Mouse (Mus musculus) thymus, postnatal 4 days (tissue): ENCODE measurements around the gene Fank1.
A peak's percentile ranks its signal among the peaks of the same experiment; 100 is the strongest.
"Not testable (repeated sequence)": the region's sequence is repeated elsewhere in the genome, so short reads cannot be mapped to it uniquely, and the experiment has no call there.

Experiments used
- DNase-seq: peaks from one replicate; pipeline ENCODE4 v3.0.0; 2021

Fank1 gene

DNA sequence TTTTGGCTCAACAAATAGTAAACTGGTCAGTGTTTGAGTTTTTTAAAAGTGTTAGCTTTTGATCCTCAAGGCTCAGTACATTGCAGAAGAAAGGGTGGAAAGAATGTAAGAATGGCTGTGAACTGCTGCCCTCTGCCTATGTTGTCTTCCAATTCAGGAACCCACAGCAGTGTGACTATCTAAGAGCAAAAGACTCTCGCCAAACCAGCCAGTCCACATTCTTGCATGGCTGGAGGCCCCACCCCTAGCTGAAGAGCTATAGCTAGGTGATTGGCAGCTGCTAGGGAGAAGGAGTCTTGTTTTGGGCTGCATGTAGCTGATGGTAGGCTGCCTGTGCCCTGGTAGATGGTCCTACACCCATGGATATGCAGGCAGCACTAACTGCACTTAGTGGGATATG lies 70.5 kb downstream of the Fank1 start:
- no peak for DNase-seq

DNA sequence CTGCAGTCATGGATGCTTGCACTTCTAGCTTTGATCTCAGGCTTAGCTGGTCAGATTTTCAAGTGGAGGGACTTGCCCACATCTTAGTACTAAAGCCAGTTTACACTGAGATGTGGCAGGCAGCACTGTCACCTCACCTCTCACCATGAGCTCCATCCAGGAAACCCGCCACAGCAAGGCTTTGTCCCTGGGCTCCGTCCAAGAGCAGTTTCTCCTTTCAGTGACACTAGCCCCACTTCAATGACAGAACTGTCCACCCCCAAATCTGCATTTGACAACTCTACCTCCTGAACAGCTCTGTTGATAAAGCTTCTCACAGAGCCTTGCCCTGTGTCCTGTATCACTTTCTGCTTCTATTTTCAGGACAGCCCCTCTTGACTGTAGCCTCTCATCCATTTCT lies 71.5 kb downstream of the Fank1 start:
- DNase-seq: no peak

DNA sequence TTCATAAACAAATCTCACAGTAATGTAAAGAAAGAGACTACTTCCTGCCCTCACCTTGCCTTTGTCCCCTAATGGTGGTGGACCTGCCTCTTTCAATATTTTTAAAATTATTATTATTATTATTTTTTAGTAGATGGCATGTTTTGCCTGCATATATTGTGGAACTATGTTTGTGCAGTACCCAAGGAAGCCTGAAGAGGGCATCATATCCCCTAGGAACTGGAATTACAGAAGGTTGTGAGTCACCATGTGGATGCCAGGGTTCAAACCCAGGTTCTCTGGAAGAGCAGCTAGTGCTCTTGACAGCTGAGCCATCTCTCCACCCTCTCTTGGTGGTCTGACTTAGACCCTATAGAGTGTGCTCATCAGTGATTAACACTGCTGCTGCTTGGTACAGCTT lies 74.1 kb downstream of the Fank1 start:
- DNase-seq: no peak

DNA sequence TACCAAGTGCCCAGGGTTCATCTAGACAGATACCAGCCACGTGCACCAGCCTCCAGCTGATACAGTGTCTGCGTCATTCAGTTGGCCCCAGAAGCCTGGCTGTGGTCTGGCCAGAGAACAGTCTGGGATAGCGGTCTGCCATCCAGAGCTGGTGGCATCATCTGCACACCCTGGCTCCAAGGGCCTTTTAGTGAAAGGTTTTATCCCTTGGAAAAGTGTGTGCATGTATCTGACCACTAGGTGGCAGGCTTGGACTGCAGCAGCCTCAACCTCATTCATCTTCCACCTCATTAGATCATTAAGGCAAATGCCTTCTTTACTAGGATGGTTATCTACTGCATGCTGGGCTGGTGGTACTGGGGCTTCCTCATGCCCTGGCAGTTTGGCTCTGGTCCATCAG lies 79.6 kb downstream of the Fank1 start:
- DNase-seq: peak; percentile 71

DNA sequence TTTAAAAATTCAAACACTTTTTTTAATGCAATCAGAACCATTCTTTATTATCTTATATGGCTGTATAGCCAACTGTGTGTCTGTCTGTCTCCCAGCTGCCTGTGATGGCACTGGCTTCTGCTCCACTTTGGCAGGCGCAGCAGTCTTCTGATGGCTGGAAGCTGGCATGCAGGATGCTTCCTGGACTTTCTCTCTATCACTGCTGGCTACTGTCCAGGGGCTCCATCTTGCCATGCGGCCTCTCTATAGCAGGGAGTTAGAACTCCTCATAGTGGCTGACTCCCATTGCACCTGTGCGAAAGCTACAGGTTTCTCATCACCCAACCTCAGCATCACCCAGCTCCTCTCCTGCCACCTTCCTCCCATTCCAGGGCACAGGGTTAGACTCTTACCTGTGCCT lies 81.8 kb downstream of the Fank1 start:
- DNase-seq: no peak

DNA sequence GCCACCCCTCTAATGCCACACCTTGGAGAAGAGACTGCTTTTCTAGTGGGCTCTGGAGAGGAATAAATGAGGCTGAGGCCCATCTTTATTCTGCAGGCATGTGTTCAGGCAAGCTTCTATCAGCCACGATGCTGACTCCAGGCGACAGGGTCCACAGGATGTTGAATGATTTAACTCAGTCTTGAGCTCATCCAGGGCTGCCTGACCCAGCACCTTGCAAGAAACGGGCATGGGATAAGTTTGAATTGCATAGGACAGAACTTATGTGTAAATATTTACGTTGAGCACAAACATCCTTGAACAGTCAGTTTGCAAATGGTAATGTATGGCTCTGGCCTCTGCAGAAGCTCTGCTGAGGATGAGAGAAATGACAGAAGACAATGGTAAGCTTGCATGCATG lies 82.9 kb downstream of the Fank1 start:
- DNase-seq: no peak

DNA sequence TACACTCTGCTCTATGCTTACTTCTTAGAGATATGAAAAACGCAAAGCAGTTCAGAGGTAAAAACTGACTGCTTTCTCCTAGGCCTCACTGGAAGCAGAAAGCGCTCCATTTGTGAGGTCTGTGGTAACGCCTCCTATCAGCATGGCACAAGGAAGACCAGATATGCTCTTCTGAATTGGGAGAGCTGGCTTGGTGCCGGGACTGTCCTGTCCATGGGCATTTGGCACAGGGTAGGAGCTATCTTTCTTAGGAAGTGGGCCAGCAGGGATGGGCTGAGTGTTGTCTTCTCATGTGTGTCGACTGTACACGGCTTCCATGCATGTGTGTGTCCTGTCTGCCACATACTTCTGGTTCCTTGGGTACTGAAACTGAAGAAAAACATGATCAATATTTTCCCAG lies 85.6 kb downstream of the Fank1 start:
- no peak for DNase-seq

DNA sequence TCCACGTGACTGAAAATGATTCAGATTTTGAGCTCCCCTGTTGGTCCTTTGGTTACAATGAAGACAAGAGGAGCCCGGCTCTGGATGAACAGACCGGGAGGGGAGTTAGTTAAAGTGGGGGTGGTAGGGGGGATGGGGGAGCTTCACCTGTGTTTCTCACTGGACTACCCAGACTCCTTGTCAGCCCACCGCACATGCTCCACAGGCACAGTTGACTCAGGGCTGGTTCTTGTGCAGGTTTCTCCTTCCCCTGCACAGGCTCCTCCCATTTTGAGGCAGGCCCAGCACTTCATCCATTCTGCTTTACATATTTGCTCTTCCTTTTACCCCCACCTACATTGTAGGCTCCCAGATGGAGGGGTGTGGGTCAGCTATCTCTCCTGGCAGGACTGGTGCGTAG lies 86.1 kb downstream of the Fank1 start:
- no peak for DNase-seq

DNA sequence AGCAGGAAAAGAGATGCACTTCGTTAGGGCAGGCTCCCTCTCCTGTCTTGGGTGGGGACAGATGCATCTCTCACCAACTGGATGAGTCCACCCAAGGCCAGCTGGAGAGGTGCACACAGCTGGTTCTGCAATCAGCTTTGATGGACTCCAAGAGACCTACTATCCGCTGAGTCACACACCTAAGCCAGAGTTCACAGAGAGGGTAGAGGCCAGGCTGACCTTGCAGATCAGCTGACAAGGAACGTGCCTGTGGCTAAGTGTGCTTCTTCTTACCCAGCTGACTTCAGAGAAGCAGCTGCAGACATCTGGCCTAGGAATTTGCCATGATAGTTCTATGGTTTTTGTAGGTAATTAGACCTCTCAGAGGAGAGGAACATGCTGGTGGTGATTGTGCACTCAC lies 86.5 kb downstream of the Fank1 start:
- no peak for DNase-seq

DNA sequence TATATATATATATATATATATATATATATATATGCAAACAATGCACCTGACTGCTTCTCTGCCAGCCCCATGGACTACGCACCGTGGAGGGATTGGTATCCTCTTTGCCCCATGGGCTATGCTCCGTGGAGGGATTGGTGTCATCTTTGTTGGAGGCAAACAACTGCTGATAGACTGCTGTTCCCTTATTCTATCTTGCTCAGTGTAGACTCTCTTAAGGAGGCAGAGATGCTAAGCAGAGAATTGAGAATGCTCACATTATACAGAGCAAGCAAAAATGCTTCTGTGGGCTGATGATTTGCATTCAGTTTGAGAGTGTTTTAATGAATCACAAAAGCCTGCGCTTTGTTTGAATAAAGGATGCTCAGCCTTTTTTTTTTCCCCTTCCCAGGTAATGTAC lies 87.0 kb downstream of the Fank1 start:
- no peak for DNase-seq

DNA sequence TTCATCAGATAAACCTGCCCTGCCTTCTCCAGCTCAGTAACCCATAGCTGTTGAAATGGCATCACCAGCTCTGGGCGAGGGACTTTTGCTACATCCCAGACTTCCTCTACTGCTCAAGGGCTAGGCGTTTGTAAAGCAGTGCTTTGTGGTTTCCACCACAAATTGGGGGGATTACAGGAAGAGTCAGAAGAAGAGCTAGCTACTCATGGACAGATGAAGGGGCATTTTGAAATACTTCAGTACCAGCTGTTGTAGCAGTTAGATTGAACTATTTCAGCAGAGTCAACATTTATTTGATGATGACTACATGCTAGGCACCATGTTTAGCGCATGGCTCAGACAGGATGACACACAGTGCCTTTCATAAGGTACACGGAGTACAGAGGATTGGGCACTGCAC lies 93.6 kb downstream of the Fank1 start:
- no peak for DNase-seq

DNA sequence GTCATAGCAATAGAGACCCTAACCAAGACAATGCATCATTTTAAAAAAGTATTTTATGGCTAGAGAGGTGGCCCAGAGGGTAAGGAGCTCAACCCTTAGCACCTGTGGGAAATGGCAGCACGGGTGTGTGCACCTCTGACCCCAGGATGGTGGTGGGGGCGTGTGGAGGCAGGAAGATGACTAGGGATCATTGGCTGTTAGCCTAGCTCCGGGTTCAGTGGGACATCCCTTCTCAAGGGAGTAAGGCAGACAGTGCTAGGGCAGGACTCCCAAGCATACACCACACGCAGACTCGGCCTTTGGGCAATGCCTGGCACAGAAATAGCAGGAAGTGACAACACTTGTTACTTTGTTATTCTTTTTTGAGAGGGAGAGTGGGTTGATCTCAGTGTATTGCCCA lies 96.0 kb downstream of the Fank1 start:
- DNase-seq: no peak

DNA sequence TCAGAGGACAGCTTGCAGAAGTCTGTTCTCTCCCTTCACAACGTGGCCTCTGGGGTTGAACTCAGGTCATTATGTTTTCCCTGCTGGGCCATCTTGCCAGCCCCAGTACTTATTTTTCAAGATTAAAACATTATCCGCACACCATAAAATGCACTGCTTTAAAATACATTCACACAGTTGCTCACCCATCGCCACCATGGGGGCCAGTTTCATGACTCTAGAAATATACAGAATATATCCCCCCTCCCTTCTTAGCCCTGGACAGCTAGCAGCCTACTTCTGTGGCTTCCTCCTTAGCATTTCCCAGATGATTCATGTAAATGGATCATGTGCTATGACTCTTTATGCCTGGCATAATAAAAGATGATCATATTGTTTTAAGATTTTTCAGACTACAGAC lies 99.5 kb downstream of the Fank1 start:
- DNase-seq: no peak

DNA sequence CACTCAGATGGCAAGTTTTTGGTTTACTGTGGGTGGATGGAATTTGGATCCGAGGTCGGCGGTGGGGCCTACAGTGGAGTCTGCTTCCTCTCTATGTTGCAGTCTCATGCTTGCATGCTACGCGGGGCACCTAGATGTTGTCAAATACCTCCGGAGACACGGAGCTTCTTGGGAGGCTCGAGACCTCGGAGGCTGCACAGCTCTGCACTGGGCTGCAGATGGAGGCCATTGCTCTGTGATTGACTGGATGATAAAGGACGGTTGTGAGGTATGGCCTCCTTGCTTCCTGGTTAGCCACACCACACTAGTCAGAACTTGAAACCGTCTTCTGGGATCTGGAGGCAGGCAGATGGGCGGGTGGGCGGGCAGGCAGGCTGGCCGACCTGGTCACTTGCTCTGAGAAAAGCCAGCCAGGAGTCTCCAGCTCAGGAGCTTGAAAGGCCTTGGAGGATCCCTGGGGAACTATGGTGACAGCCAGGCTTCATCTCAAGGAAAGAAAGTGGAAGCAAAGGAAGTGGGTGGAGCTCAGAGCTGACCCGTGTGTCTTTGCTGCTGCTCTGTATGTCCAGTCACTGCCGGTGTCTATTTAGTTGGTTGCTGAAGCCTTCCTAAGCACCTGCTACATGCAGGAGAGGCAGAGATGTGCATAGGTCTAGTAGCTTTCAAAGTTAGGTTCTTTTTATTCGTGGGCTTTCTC lies 100.1 kb downstream of the Fank1 start:
- no peak for DNase-seq

DNA sequence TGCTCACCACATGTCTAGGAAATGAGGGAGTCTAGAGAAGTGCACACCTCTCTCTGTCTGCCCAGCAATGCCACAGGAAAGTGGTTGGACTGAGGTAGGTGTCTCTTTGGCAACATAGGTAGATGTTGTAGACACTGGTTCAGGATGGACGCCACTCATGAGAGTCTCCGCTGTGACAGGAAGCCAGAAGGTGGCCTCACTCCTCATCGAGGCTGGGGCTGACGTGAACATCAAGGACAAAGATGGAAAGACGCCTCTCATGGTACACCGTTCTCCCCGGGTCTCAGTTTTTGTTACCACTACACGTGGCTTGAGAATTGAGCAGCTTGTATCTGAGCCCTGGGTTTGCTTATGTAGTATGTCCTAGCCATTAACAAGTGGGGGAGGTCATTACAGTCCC lies 103.1 kb downstream of the Fank1 start:
- DNase-seq: no peak

DNA sequence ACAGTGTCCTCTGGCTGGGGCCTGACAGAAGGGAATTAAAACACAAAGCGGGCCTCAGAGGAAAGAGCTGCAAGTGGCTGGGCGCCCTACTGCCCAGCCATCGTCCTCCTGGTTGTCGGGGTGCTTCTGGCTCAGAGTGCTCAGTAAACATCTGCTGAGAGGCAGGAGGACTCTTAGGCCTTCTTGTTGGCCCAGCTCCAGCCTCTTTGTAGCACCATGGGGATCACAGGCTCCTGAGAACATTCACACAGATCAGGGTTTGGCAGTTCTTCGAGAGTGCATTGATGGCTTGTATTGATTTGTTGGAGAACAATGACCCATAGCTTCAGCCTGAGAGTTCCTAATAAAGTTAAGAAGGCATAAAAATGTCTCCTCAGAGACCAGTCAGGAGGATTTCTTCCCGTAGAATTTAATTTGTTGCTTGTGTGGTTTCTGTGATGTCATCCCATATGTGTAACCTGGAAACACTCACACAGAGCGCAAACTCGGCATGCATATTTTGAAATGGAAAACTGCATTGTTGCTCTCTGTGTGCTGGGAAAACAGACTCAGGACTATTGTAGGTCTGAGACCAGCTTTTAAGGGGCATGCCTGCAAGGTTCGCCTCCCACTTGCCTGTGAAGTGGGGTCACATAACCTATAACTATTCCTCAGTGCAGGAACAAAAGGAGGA lies 108.2 kb downstream of the Fank1 start:
- not testable (repeated sequence) for DNase-seq

DNA sequence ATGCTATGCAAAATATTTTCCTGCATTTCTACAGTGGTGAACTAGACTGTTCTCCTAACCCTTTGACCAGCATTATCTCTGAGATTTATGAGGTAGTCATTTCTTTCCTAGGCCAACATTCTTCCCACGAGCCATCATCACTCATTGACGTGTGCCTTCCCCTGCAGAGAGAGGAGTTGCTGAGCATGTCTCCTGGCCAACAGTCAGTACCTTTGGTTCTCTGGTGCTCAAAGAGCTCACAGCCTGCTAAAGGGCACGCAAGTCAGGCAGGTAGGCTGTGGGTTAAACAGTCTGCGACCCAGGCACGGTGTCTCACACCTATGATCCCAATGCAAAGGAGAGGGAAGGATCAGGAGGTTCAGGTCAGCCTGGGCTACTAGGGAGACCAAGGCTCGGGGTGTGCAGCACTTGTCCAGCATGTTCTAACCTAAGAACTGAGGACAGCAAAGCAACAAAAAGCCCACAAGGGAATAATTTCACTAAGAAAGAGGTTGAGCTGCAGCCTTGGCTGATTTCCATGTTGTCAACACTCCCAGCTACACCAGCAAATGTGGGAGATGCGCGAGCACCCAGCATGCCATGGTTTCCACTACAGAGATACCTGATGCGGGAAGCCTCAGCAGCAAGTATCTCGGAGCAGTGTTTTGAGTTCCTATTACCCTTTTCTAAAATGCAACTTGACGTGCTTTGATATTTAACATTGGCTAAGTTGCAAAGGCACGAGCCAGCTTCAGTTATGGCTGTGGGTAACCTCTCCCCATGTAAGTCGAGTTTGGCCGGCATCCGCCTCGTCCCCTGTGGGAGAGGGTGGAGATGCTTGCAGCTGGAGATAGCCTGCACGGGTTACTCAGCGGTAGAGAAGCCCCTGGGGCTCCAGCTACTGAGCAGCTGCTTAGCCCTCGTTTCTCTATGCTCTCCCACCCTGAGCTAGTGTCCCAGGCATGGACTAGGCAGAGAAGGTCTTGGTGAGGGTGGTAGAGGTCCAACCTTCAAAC lies 112.6 kb downstream of the Fank1 start:
- no peak for DNase-seq

DNA sequence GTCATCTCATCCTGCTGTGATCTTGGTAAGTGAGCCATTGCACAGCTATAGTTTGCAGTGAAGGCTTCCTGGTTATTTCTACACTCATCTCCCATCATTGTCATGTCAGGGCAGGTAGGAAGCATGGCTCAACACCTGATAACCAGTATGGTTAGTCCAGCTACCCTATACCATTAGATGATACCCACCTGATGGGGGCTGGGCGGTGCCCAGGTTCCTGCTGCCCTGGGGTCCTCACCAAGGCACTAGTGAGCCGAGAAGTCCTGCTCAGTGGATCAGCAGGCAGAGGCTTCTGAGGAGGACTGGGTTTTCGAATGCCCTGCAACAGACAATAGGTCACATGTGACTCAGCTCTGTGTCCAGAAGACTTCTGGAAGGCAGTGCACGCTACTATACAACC lies 113.3 kb downstream of the Fank1 start:
- DNase-seq: no peak

DNA sequence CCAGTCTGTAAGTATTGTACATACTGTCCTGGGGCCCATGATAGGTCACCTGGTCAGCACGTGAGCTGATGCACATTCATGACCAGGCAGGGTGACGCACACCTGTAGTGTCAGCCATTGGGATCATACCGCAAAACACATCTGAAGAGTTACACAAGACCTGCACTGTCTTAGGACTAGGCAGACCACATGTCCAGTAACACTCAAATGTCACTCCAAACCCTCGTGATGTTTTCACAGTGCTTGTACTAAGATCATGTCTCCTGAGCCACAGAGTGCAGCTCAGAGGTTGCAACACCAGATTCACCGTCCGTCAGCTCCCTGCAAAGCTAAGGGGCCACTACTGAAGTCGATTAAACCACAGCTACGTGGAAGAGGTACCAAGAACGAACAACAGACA lies 114.6 kb downstream of the Fank1 start:
- no peak for DNase-seq

DNA sequence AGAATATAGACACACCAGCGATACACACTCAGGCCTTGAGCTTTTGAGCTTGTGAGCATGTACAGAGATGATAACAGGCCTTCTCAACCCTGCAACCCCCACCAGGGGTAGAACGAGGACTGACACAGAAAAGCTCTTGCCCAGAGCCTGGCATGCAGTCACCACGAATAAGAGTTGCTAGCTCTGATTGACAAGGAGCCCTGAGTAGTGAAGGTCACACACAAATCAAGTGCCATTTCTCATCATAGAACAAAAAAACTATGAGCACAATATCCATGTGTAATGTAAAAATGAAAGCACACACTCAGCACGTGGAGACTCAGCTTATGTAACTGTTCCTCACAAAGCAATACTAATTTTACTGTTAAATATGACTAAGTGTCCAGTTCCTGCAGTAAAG lies 115.1 kb downstream of the Fank1 start:
- DNase-seq: no peak

DNA sequence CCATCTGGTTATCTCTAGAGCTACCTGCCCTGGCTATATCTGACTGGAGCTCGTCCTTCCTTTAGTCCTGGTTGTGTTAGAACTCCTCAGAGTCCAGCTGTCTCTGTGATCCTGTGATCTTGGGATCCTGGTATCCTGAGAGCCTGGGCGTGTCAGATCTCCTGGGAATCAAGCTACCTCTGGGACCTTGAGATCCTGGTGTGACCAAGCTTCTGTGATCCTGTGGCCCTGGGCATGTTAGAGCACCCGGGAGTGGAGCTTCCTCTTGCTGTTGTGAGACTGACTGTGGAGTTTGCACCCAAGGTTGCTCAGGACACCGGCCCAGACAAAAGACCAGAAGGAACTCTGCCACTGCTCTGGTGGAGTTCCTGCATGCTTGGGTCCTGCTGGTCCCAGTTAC lies 122.7 kb downstream of the Fank1 start:
- DNase-seq: no peak

DNA sequence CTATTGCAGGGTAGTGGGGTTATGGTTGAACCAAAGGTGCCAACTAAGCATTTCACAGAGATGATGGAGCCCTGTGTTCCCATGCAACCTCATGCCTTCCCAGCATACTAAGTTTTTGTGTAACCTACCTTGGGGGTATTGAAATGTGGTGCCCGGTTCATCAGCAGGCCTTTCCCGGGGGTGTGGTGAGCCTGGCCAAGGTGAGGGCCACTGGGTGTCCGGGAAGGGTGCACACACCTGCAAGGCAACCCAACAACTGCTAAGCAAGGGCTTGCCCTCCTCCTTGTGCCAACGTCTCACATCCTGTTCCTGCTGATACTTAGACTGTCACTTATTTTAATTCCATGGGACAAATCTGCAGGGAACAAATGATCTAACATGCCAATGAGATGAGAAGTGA lies 132.3 kb downstream of the Fank1 start:
- no peak for DNase-seq

DNA sequence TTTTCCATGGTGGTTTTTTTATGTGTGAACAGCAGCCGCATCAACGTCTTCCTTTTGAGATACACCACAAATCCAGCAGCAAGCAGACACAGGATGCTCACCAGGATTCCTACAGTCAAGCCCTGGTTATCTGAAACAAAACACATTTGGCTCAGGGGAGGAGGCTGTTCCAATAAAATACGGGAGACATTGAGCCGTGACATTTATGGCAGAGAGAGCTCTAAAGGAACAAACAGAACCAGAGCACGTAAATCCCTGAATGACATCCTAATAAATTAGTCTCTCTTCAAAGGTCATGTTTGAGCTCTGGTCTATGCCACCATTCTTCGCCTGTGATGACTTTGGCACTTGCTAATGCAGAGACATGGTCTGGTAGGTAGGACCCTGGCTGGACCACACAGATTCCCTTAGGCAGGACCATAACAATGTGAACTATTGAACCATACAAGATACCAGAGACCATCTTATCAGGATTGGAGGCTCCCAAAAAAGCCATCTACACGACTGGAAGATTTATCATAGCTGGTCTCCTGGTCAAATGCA lies 133.2 kb downstream of the Fank1 start:
- no peak for DNase-seq

DNA sequence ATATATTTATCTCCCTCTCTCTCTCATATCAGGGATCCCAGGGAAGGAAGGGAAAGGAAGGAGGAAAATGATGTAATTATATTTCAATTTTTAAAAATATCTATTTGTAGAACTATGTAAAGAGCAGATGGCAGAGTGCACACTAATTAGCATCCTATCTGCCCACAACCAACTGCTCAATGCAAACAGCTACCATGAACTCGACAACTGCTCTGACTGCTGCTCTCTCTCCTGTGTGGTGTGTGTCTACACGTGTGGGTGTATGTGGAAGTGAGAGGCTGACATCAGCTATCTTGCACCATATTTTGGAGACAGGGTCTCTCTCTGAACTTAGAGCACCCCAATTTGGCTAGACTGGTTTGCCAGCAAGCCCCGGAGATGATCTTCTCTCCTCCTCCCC lies 135.2 kb downstream of the Fank1 start:
- DNase-seq: no peak
